Mouse (Mus musculus): ENCODE data around the gene Tmem144. TPM values are rescaled to one million over a fixed set of nuclear protein-coding genes. Genes with fewer than 3 reads are reported as not detected.
A peak's percentile ranks its signal among the peaks of the same experiment; 100 is the strongest.

Gene Tmem144
- polyA plus RNA-seq, 1 experiment from 2014 or later: 2.8 TPM

DNA sequence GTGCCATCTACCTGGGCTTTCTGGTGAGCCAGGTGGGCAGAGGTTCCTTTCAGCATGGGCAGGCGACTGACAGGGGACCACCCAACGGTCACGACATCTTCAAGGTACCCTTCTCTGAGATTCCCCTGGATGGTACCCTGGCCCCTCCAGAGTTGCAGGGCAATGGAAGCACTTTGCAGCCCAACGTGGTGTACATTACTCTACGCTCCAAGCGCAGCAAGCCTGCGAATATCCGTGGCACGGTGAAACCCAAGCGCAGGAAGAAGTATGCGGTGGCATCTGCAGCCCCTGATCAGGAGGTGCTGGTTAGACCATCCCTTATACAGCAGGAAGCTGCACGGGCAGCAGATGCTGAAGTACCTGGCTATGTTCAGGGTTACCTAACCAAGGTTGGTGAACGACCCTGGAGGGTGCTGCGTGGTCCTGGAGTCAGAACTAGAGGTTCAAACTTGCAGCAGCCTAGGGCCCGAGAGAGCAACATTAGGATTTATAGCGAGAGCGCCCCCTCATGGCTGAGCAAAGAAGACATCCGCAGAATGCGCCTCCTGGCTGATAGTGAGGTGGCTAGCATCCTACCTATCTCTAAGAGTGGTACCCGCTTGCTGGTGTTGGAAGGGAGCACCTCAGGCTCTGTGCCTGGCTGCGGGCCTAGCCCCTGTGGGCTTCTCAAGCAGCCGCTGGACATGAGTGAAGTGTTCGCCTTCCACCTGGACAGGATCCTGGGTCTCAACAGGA lies 34.0 kb upstream of the Tmem144 start:
- no peaks in the 10 kb centered on the region for H3K36me3 ChIP-seq (ENCODE audit: control insufficient read depth, insufficient read depth, low read length)
- no peak overlapping the region for H3K9ac ChIP-seq (ENCODE audit: low read length)
- no peaks in the 10 kb centered on the region for H3K4me1 ChIP-seq (ENCODE audit: control insufficient read depth, insufficient read depth, low read length)
- peak overlapping the region; percentile 27; the same call in 1 of the 2 replicates for H3K27ac ChIP-seq (ENCODE audit: low read depth, low read length)
- DNase-seq (ENCODE audit: low spot score) (no peak), ATAC-seq (no peak)
- no peaks in the 10 kb centered on the region for H3K9me3 ChIP-seq (replicated peaks; ENCODE audit: control insufficient read depth, low read length)
- WGBS: 97% methylated on average over 23 of the region's 23 CpGs
- no peaks in the 10 kb centered on the region for H3K27me3 ChIP-seq (replicated peaks; ENCODE audit: control insufficient read depth, insufficient read depth, low read length)
- no peak overlapping the region for H3K4me2 ChIP-seq (ENCODE audit: low read length)
- no peak overlapping the region for H3K4me3 ChIP-seq (ENCODE audit: low read depth, low read length)

DNA sequence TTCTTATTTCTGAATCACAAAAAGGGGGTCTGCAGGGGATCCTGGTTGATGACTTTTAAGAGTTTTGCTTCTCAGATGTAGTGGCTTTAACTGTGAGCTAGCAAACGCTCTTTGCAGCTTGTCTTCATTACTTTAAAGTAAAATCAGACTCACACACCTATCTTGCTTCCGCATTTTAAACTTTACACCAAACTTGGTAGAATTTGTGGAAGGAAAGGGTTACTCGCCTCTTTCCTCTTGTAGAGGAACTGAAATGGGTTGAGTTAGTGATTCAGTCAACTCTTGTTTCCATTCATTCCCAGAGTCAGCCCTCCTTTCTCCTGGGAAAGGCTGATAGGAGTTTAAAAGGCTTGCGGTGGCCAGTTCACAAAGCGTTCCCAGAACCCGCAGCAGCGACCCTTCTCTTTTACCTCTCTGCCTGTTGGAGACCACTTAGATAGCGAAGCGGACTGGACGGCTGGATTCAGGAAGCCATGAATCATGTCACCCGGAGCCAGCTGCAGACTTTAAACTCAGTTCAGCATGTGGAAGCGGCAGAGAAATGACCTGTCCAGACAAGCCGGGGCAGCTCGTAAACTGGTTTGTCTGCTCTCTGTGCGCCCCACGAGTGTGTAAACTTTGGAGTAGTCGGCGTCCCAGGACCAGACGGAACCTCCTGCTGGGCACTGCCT lies 33.2 kb upstream of the Tmem144 start:
- Histone ChIP-seq H3K4me3 (ENCODE audit: low read depth, low read length) (no peak overlapping the region), H3K9me3 (replicated peaks; ENCODE audit: control insufficient read depth, low read length) (no peaks in the 10 kb centered on the region), H3K36me3 (ENCODE audit: control insufficient read depth, insufficient read depth, low read length) (no peaks in the 10 kb centered on the region), H3K4me2 (ENCODE audit: low read length) (no peak overlapping the region), H3K4me1 (ENCODE audit: control insufficient read depth, insufficient read depth, low read length) (no peaks in the 10 kb centered on the region), H3K27ac (ENCODE audit: low read depth, low read length) (no peak overlapping the region), H3K27me3 (replicated peaks; ENCODE audit: control insufficient read depth, insufficient read depth, low read length) (no peaks in the 10 kb centered on the region), H3K9ac (ENCODE audit: low read length) (no peak overlapping the region)
- 81% methylated on average over 19 of the region's 19 CpGs for WGBS
- ATAC-seq: no peak
- DNase-seq (ENCODE audit: low spot score): no peak

DNA sequence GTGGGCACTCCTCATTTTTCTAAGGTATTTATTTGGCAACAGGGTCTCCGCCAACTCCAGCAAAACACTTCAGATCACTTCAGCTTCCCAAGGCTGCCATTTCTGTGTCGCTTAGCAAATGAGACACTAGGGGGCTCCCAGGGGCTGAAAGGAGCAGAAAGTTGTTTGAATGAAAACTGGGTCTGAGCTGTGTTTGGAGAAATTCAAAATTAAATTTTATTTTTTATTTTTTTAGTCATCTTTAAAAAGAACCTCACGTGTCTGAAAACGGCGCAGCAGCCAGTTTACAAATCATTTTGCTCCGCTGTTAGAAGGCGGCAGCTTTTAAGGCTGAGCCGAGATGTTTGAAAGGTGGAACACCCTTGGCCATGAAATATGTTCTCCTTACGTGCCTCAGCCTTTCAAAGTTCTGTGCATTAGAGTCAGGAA lies 32.2 kb upstream of the Tmem144 start:
- ATAC-seq (peak; percentile 30), DNase-seq (ENCODE audit: low spot score) (peak; percentile 64)
- 60% methylated on average over 9 of the region's 9 CpGs for WGBS
- no peaks in the 10 kb centered on the region for H3K27me3 ChIP-seq (replicated peaks; ENCODE audit: control insufficient read depth, insufficient read depth, low read length)
- no peak overlapping the region for H3K4me2 ChIP-seq (ENCODE audit: low read length)
- no peaks in the 10 kb centered on the region for H3K9me3 ChIP-seq (replicated peaks; ENCODE audit: control insufficient read depth, low read length)
- H3K36me3 ChIP-seq (ENCODE audit: control insufficient read depth, insufficient read depth, low read length): no peaks in the 10 kb centered on the region
- no peak overlapping the region for H3K4me3 ChIP-seq (ENCODE audit: low read depth, low read length)
- no peak overlapping the region for H3K9ac ChIP-seq (ENCODE audit: low read length)
- H3K4me1 ChIP-seq (ENCODE audit: control insufficient read depth, insufficient read depth, low read length): no peaks in the 10 kb centered on the region
- H3K27ac ChIP-seq (ENCODE audit: low read depth, low read length): no peak overlapping the region

DNA sequence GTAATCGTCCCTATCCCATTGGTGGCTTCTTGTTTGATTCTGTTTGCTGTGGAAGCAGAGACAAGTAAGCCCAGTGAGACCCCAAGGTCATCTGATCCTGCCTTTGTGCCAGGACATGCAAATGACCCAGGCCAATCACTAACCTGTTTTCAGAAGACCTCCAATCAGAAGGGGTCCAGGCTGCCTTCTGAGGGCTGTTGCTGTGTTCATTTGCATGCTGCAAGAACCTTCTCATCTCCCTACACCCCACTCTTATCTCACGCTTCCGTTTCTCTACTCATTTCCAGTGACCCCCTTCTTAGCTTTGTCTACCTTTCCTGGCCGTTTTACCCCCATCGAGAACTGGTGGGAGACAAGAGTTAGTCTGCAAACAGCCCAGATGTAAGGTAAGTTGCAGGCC lies 31.7 kb upstream of the Tmem144 start, which contains the start of gene Fam198b:
Gene Fam198b, plus strand, starts transcription at position 229 of the 400 bp plus-strand sequence.
- H3K4me3 ChIP-seq (ENCODE audit: low read depth, low read length): no peak within 1 kb of the TSS
- H3K9ac ChIP-seq (ENCODE audit: low read length): no peak within 1 kb of the TSS
- H3K4me1 ChIP-seq (ENCODE audit: control insufficient read depth, insufficient read depth, low read length): no peaks in the 10 kb centered on the region
- H3K27ac ChIP-seq (ENCODE audit: low read depth, low read length): no peak within 1 kb of the TSS
- 62% methylated on average over 5 of the region's 5 CpGs for WGBS
- ATAC-seq: no peak
- H3K27me3 ChIP-seq (replicated peaks; ENCODE audit: control insufficient read depth, insufficient read depth, low read length): no peaks in the 10 kb centered on the region
- no peaks in the 10 kb centered on the region for H3K9me3 ChIP-seq (replicated peaks; ENCODE audit: control insufficient read depth, low read length)
- DNase-seq (ENCODE audit: low spot score): no peak
- no peak within 1 kb of the TSS for H3K4me2 ChIP-seq (ENCODE audit: low read length)
- no peaks in the 10 kb centered on the region for H3K36me3 ChIP-seq (ENCODE audit: control insufficient read depth, insufficient read depth, low read length)

DNA sequence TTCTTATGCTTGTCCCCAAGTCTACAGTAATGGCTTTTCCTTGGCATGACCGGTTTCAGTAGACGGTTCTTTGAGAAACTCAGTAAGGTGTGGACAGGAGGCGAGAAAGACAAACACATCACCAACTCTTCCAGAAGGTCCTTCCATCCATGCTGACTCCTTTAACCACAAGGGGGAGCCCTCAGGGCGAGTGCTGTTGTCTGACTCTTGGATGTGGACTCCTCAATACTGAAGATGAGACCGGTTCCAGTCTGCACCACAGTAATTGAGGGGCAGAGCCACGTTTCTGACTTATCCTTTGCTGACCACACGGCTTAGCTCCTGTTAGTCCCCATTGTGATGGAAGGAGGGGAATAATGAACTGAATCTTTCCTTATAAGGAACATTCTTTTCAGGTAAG lies 30.5 kb upstream of the Tmem144 start:
- Histone ChIP-seq H3K4me2 (ENCODE audit: low read length) (no peak overlapping the region), H3K9me3 (replicated peaks; ENCODE audit: control insufficient read depth, low read length) (no peaks in the 10 kb centered on the region), H3K27me3 (replicated peaks; ENCODE audit: control insufficient read depth, insufficient read depth, low read length) (no peaks in the 10 kb centered on the region), H3K4me3 (ENCODE audit: low read depth, low read length) (no peak overlapping the region), H3K36me3 (ENCODE audit: control insufficient read depth, insufficient read depth, low read length) (no peaks in the 10 kb centered on the region), H3K4me1 (ENCODE audit: control insufficient read depth, insufficient read depth, low read length) (no peaks in the 10 kb centered on the region), H3K27ac (ENCODE audit: low read depth, low read length) (no peak overlapping the region), H3K9ac (ENCODE audit: low read length) (no peak overlapping the region)
- peak; percentile 54 for DNase-seq (ENCODE audit: low spot score)
- peak; percentile 45; the same call in 1 of the 2 replicates for ATAC-seq
- WGBS: 49% methylated on average over 7 of the region's 7 CpGs

DNA sequence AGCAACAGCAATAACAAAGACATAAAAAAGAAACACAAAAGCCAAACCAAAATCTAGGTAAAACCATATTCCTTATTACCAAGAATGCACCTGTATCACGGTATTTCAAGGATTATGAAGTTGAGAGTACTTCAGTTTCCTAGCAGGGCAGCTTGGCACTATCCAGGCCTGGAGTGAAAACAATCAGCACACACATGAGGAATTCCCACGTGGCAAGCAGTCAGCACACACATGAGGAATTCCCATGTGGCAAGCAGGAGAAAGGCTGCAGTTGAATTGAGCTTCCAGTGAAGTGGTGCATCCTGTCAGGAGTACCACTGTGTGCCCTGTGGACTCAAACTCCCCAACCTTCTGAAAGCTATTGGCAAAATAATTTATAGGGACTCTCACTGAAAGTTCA lies 29.1 kb upstream of the Tmem144 start:
- Histone ChIP-seq H3K4me2 (ENCODE audit: low read length) (no peak overlapping the region), H3K27ac (ENCODE audit: low read depth, low read length) (no peak overlapping the region), H3K9ac (ENCODE audit: low read length) (no peak overlapping the region), H3K4me1 (ENCODE audit: control insufficient read depth, insufficient read depth, low read length) (no peaks in the 10 kb centered on the region), H3K9me3 (replicated peaks; ENCODE audit: control insufficient read depth, low read length) (no peaks in the 10 kb centered on the region), H3K27me3 (replicated peaks; ENCODE audit: control insufficient read depth, insufficient read depth, low read length) (no peaks in the 10 kb centered on the region), H3K36me3 (ENCODE audit: control insufficient read depth, insufficient read depth, low read length) (no peaks in the 10 kb centered on the region), H3K4me3 (ENCODE audit: low read depth, low read length) (no peak overlapping the region)
- ATAC-seq (no peak), DNase-seq (ENCODE audit: low spot score) (no peak)
- 66% methylated on average over 2 of the region's 2 CpGs for WGBS

DNA sequence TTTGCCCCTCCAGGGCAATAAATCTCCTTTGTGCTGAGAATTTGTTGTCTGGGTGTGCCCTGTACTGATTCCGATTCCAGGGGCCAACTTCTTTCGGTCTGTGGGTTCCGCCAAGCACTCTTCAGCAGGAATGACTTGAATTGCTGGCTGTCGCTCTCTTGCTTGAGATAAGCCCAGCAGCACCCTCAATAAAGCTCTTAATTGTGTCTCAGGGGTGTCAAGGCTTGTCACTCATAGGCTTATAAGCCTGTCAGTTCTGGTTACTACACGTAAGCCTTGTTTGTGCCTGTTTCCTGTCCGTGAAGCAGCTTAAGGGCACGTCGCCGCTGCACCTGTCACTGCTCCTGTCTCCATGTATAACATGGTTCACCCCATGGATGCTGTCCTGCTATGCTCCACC lies 26.7 kb upstream of the Tmem144 start:
- Histone ChIP-seq H3K4me2 (ENCODE audit: low read length) (no peak overlapping the region), H3K4me3 (ENCODE audit: low read depth, low read length) (no peak overlapping the region), H3K27ac (ENCODE audit: low read depth, low read length) (no peak overlapping the region), H3K9me3 (replicated peaks; ENCODE audit: control insufficient read depth, low read length) (no peaks in the 10 kb centered on the region), H3K9ac (ENCODE audit: low read length) (no peak overlapping the region), H3K36me3 (ENCODE audit: control insufficient read depth, insufficient read depth, low read length) (no peaks in the 10 kb centered on the region), H3K4me1 (ENCODE audit: control insufficient read depth, insufficient read depth, low read length) (no peaks in the 10 kb centered on the region), H3K27me3 (replicated peaks; ENCODE audit: control insufficient read depth, insufficient read depth, low read length) (no peaks in the 10 kb centered on the region)
- WGBS: 55% methylated on average over 9 of the region's 9 CpGs
- ATAC-seq (no peak), DNase-seq (ENCODE audit: low spot score) (no peak)

DNA sequence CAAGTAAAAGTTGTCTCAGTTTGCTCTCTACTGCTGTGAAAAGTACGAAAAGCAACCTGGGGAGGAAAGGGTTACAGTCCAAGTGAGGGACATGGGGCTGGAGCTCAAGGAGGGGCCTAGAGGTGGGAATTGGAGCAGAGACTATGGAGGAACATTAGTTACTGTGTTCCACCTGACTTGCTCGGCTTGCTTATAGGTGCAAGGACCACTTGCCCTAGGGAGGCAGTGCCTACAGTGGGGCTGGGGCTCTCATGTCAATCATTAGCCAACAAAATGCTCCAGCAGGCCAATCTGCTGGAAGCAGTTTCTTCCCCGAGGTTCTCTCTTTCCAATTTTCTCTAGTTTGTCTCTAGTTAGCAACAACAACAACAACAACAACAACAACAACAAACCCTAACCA lies 25.8 kb upstream of the Tmem144 start:
- DNase-seq (ENCODE audit: low spot score) (no peak), ATAC-seq (no peak)
- Histone ChIP-seq H3K9ac (ENCODE audit: low read length) (no peak overlapping the region), H3K4me3 (ENCODE audit: low read depth, low read length) (no peak overlapping the region), H3K27me3 (replicated peaks; ENCODE audit: control insufficient read depth, insufficient read depth, low read length) (no peaks in the 10 kb centered on the region), H3K4me2 (ENCODE audit: low read length) (no peak overlapping the region), H3K27ac (ENCODE audit: low read depth, low read length) (no peak overlapping the region), H3K4me1 (ENCODE audit: control insufficient read depth, insufficient read depth, low read length) (no peaks in the 10 kb centered on the region), H3K9me3 (replicated peaks; ENCODE audit: control insufficient read depth, low read length) (no peaks in the 10 kb centered on the region), H3K36me3 (ENCODE audit: control insufficient read depth, insufficient read depth, low read length) (no peaks in the 10 kb centered on the region)
- WGBS: 81% methylated on average over 3 of the region's 3 CpGs

DNA sequence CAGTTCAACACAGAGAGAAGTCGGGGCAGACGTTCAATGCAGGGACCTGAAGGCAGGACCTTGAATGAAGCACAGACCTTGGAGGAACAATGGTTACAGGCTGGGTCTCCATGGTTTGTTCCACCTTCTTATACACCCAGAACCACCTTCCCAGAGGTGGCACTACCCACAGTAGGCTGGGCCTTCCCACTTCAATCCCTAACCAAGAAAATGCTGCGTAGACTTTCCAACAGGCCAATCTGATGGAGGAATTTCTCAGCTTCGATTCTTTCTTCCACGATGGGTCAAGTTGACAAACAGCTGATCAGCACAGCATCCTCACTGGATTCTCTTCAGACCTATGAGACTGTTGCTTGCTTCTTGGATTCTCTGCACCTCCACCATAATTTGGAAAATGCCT lies 22.9 kb upstream of the Tmem144 start:
- DNase-seq (ENCODE audit: low spot score) (no peak), ATAC-seq (no peak)
- Histone ChIP-seq H3K4me1 (ENCODE audit: control insufficient read depth, insufficient read depth, low read length) (no peaks in the 10 kb centered on the region), H3K4me3 (ENCODE audit: low read depth, low read length) (no peak overlapping the region), H3K9me3 (replicated peaks; ENCODE audit: control insufficient read depth, low read length) (no peaks in the 10 kb centered on the region), H3K9ac (ENCODE audit: low read length) (no peak overlapping the region), H3K4me2 (ENCODE audit: low read length) (no peak overlapping the region), H3K36me3 (ENCODE audit: control insufficient read depth, insufficient read depth, low read length) (no peaks in the 10 kb centered on the region), H3K27me3 (replicated peaks; ENCODE audit: control insufficient read depth, insufficient read depth, low read length) (no peaks in the 10 kb centered on the region), H3K27ac (ENCODE audit: low read depth, low read length) (no peak overlapping the region)
- WGBS: 92% methylated on average over 5 of the region's 5 CpGs

All from forebrain, embryonic 14.5 days (tissue).